25 mouse cellular contexts compared by ENCODE assay signal in the genomic region with DNA sequence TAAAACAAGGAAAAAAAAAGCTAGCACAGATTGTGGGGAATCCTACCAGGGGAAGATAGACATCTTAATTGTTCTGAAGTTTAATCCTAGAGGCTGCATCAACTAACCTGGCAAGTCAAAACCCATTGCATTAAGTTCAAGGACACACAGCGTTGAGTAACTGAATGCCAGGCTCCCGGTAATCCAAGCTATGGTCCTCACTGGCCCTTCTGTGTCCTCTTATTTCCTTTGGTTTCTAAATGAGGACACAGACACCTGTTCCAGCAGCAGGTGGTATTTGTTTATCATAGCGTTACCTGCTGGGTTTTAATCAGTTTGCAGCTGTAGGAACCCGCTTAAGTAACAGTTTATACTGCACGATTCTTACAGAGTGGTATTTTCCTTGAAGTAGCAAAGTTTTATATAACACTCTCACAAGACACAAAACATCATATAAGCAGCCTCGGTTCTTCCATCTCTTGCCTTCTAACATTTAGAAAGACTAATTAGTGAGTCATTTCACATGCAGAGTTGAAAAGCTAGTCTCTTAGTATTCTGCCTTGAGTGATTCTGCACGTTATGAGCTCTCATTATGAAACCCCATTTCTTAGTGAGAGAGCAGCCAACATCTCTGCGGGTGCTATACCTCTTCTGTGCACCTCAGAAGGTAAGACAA.
A peak's percentile ranks its signal among the peaks of the same experiment; 100 is the strongest.
DNase-seq lines count a peak whose midpoint lies in the region; ATAC-seq and TF ChIP-seq lines count a peak whose summit lies in the region.
"Had no signal": no experiment of that assay in that cellular context is flagged by ENCODE, and none has a peak within 500 bp of the region (broad histone marks: within the 10 kb centered on the region; RNA-seq: fewer than 3 reads in every experiment).

No protein-coding gene starts in this region.

- intact Hi-C loops in left cerebral cortex, adult 2 months (cut with DNase I) = no loop called here
- intact Hi-C loops in left cerebral cortex, postnatal 10 days (cut with DNase I) = no loop called here
- intact Hi-C loops in gastrocnemius, adult 2 months (cut with DNase I) = no loop called here

- no peak for TF ChIP-seq POLR2A in cerebellum, adult 2 months (IDR thresholded peaks at IDR 0.05; ENCODE audit: borderline replicate concordance, insufficient read depth, low read length)

- 12% methylated on average over 8 of the region's 8 CpGs for WGBS in cerebellum, adult 2 months

- no peak overlapping the region for H3K4me3 ChIP-seq in left cerebral cortex, adult 2 months
- H3K4me3 ChIP-seq in cerebellum, adult 2 months (replicated peaks; ENCODE audit: insufficient read depth, low read depth, low read length) = no peak overlapping the region
- no peak overlapping the region for H3K4me3 ChIP-seq in gastrocnemius, adult 2 months
- H3K4me3 ChIP-seq: embryonic facial prominence, embryonic 13.5 days; forebrain, embryonic 13.5 days; heart, adult 2 months; hindbrain, embryonic 13.5 days; intestine, embryonic 15.5 days; limb, embryonic 13.5 days; liver, embryonic 12.5 days had no signal

- H3K27ac ChIP-seq in left cerebral cortex, adult 2 months = peak overlapping the region; percentile 20
- no peak overlapping the region for H3K27ac ChIP-seq in cerebellum, adult 2 months (ENCODE audit: insufficient read depth, low read length)
- no peak overlapping the region for H3K27ac ChIP-seq in gastrocnemius, adult 2 months
- H3K27ac ChIP-seq: embryonic facial prominence, embryonic 13.5 days; forebrain, embryonic 13.5 days; heart, adult 2 months; hindbrain, embryonic 13.5 days; intestine, embryonic 15.5 days; limb, embryonic 13.5 days; liver, embryonic 12.5 days had no signal

- peak; percentile 61 for ATAC-seq in cerebellum, adult (ENCODE audit: insufficient number of reproducible peaks, low FRiP score, low TSS enrichment)
- ATAC-seq: activated CD4-positive, CD25-positive, alpha-beta regulatory T cell, adult 4 months; forebrain, embryonic 13.5 days; intestine, embryonic 15.5 days; liver, embryonic 12.5 days had no signal

- DNase-seq in cerebellum, postnatal 4 days (ENCODE audit: low spot score in 2 of 2) = no peak
- DNase-seq in left cerebral cortex, adult 2 months (ENCODE audit: extremely low spot score in 1 of 2, low spot score in 2 of 2) = no peak
- no peak for DNase-seq in left cerebral cortex, postnatal 10 days (ENCODE audit: extremely low spot score in 1 of 2, low spot score in 2 of 2)
- peak; percentile 9 to 54 for DNase-seq in cerebellum, adult 2 months
- DNase-seq in cerebellum, postnatal 25 days = peak; percentile 22 to 35
- no peak for DNase-seq in gastrocnemius, adult 2 months
- DNase-seq in heart, adult 8-10 months (ENCODE audit: low spot score) = no peak
- DNase-seq: adrenal gland, postnatal 10 days; embryo, embryonic 11 days; gastrocnemius, postnatal 36 days; heart, adult 2 months; kidney, postnatal 25 days; lung, adult 2 months; lung, postnatal 14 days; right cerebral cortex, postnatal 14 days; spleen, adult 18-20 months; thymus, postnatal 14 days had no signal

- no peak for TF ChIP-seq CTCF in left cerebral cortex, adult 2 months (IDR thresholded peaks at IDR 0.05)
- TF ChIP-seq CTCF in cerebellum, adult 2 months (IDR thresholded peaks at IDR 0.05; ENCODE audit: borderline replicate concordance, insufficient read depth, low read depth, low read length) = no peak
- no peak for TF ChIP-seq CTCF in gastrocnemius, adult 2 months (IDR thresholded peaks at IDR 0.05)

- H3K27me3 ChIP-seq in cerebellum, adult 2 months (ENCODE audit: control insufficient read depth, insufficient read depth, low read length) = no peaks in the 10 kb centered on the region
- H3K27me3 ChIP-seq: embryonic facial prominence, embryonic 13.5 days; forebrain, embryonic 13.5 days; hindbrain, embryonic 13.5 days; intestine, embryonic 15.5 days; limb, embryonic 13.5 days; liver, embryonic 12.5 days had no signal

- no peaks in the 10 kb centered on the region; the same call in 1 of the 2 replicates for H3K4me1 ChIP-seq in cerebellum, adult 2 months (ENCODE audit: control insufficient read depth, insufficient read depth, low read length)
- H3K4me1 ChIP-seq: embryonic facial prominence, embryonic 13.5 days; forebrain, embryonic 13.5 days; hindbrain, embryonic 13.5 days; intestine, embryonic 15.5 days; limb, embryonic 13.5 days; liver, embryonic 12.5 days had no signal

Comparison
In these comparisons a context has a peak if more than half of its experiments do, and no peak if none do; other contexts are left out.
1. DNase-seq: peak in cerebellum, adult 2 months (2 of 2) and cerebellum, postnatal 25 days (2 of 2); none in cerebellum, postnatal 4 days (0 of 2), left cerebral cortex, adult 2 months (0 of 2), left cerebral cortex, postnatal 10 days (0 of 2), gastrocnemius, adult 2 months (single experiment) and heart, adult 8-10 months (single experiment).